Mouse (Mus musculus) heart, embryonic 13.5 days (tissue): ENCODE measurements around the gene Pqlc2. TPM values are rescaled to one million over a fixed set of nuclear protein-coding genes. Genes with fewer than 3 reads are reported as not detected.
A peak's percentile ranks its signal among the peaks of the same experiment; 100 is the strongest.

Experiments used
- ATAC-seq: fragments of 200-750 bp; cut with Nextera tagmentation; 2 replicates; pipeline ENCODE4 v1.8.0; 2017; ENCODE audit warnings: moderate TSS enrichment; ENCODE audit not compliant: insufficient number of reproducible peaks, low FRiP score, low TSS enrichment; ENCODE audit errors: extremely low read depth
- H3K27ac ChIP-seq: fragments of 300-500 bp; sonication (generic); replicated peaks from 2 replicates; pipeline ENCODE4 v1.5.1; 2015; ENCODE audit warnings: moderate library complexity, mild to moderate bottlenecking, inconsistent platforms
- H3K27me3 ChIP-seq: fragments of 300-500 bp; sonication (generic); replicated peaks from 2 replicates; pipeline ENCODE4 v1.6.1; 2015; ENCODE audit warnings: mild to moderate bottlenecking, inconsistent platforms
- H3K36me3 ChIP-seq: fragments of 300-500 bp; sonication (generic); 2 replicates; pipeline ENCODE4 v1.6.1; 2015; ENCODE audit warnings: mild to moderate bottlenecking, inconsistent platforms
- H3K4me1 ChIP-seq: fragments of 300-500 bp; sonication (generic); 2 replicates; pipeline ENCODE4 v1.6.1; 2015; ENCODE audit warnings: inconsistent platforms
- H3K4me2 ChIP-seq: fragments of 300-500 bp; sonication (generic); 2 replicates; pipeline ENCODE4 v1.6.1; 2015; ENCODE audit warnings: inconsistent platforms, mild to moderate bottlenecking, moderate library complexity
- H3K4me3 ChIP-seq: fragments of 300-500 bp; sonication (generic); 2 replicates; pipeline ENCODE4 v1.5.1; 2015; ENCODE audit warnings: moderate library complexity, mild to moderate bottlenecking, inconsistent platforms
- H3K9ac ChIP-seq: fragments of 300-500 bp; sonication (generic); 2 replicates; pipeline ENCODE4 v1.6.1; 2015; ENCODE audit warnings: inconsistent platforms, mild to moderate bottlenecking, moderate library complexity
- H3K9me3 ChIP-seq: fragments of 300-500 bp; sonication (generic); 2 replicates; pipeline ENCODE4 v1.6.1; 2016; ENCODE audit warnings: inconsistent platforms
- WGBS: fragments of 180-500 bp; shearing (Covaris S2); methylation state at CpG from one replicate; pipeline ENCODE4 v1.1.7; 2015; ENCODE audit warnings: mixed read lengths; 5-methylcytosine and 5-hydroxymethylcytosine counted together
- polyA plus RNA-seq: library from polyadenylated mRNA; unstranded; fragments of >200 nt; fragmentation: Nextera tagmentation; extraction: Ambion mirVana; gene quantifications from 2 replicates; pipeline ENCODE4 v1.2.1, GENCODE M21; 2015

Gene Pqlc2
- 8.8 and 10.2 TPM in 2 replicates for polyA plus RNA-seq

GRCm38 (mm10) chr4:139310171-139310898, at the start of gene Pqlc2, which contains the start of gene Akr7a5:
Pqlc2 (minus strand) TSS chr4:139310708.
Akr7a5 (plus strand) TSS chr4:139310744.
- under 1% methylated on average over 59 of the region's 63 CpGs for WGBS
- Histone ChIP-seq H3K4me2 (peak within 1 kb of the TSS; percentile 97), H3K4me3 (peak within 1 kb of the TSS; percentile 77), H3K4me1 (peaks cover 21% of the 10 kb centered on the region), H3K36me3 (peaks cover 35% of the 10 kb centered on the region), H3K9me3 (no peaks in the 10 kb centered on the region), H3K27ac (peak within 1 kb of the TSS; percentile 55), H3K9ac (peak within 1 kb of the TSS; percentile 88), H3K27me3 (0 out of 2 replicates have a peak, but pooled peaks cover 4% of the 10 kb centered on the region)
- ATAC-seq = peak; percentile 89

- Histone ChIP-seq H3K9me3 (no peaks in the 10 kb centered on the region), H3K27me3 (no peaks in the 10 kb centered on the region), H3K4me1 (peaks cover 6% of the 10 kb centered on the region), H3K9ac (no peak overlapping the region), H3K27ac (no peak overlapping the region), H3K4me3 (no peak overlapping the region), H3K4me2 (no peak overlapping the region), H3K36me3 (peaks cover 78% of the 10 kb centered on the region)
- ATAC-seq = no peak
- 96% methylated on average over 3 of the region's 3 CpGs for WGBS
Measured at GRCm38 (mm10) chr4:139357211-139357610, 46.7 kb upstream of the Pqlc2 start.

GRCm38 (mm10) chr4:139352832-139353231, 42.3 kb upstream of the Pqlc2 start:
- no peak for ATAC-seq
- Histone ChIP-seq H3K4me2 (peak overlapping the region; percentile 87), H3K4me3 (peak overlapping the region; percentile 76), H3K9me3 (no peaks in the 10 kb centered on the region), H3K4me1 (peaks cover 20% of the 10 kb centered on the region), H3K27ac (peak overlapping the region; percentile 95; the same call in 1 of the 2 replicates), H3K27me3 (no peaks in the 10 kb centered on the region), H3K36me3 (peaks cover 59% of the 10 kb centered on the region), H3K9ac (peak overlapping the region; percentile 87)
- WGBS = under 1% methylated on average over 7 of the region's 7 CpGs

DNA sequence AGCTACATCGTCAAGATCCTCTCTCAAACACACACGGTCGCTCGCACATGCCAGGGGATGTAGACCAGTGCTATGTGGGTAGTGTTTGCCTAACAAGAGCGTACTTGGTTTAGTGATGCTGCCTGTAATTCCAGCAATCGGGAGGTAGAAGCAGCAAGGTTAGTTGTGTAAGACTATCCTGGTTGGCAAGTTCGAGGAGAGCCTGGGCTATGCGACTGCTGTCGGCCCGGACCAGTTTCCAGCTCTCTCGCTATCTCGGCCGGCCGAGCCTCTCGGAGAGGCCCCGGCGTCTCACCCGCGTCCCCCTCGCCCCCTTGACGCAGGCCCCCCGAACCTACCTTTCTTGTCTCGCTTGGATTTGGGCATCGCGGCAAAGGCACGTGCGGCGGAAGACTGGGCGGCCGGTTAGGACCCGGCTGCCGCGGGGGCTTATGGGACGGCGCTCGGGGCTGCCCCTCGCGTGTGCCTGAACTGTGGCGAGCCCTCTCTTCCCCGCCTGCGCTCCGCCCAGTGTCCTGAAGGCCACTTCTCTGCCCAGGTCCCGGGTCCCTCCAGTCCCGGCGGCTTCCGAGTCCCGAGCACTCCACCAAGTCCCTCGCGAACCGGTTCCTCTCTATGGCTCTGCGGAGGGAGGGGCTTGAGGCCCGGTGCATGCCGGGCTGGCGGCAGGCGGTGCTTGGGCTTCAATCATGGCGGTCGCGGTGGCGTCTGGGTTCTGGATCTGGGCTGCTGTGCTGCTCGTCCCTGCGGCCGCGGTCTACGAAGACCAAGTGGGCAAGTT, 41.6 kb upstream of the Pqlc2 start, which contains the start of the genes Mrto4, Emc1 and Ubr4:
TSS of gene Mrto4 (minus strand) at position 646 of the 781 bp plus-strand sequence.
TSS of gene Emc1 (plus strand) at position 657 of the 781 bp plus-strand sequence.
TSS of gene Ubr4 (plus strand) at position 679 of the 781 bp plus-strand sequence.
- peak; percentile 85 for ATAC-seq
- Histone ChIP-seq H3K4me2 (peak within 1 kb of the TSS; percentile 87), H3K36me3 (peaks cover 59% of the 10 kb centered on the region), H3K27ac (peak within 1 kb of the TSS; percentile 95), H3K4me3 (peak within 1 kb of the TSS; percentile 76), H3K9me3 (no peaks in the 10 kb centered on the region), H3K9ac (peak within 1 kb of the TSS; percentile 87), H3K27me3 (no peaks in the 10 kb centered on the region), H3K4me1 (peaks cover 20% of the 10 kb centered on the region)
- under 1% methylated on average over 64 of the region's 64 CpGs for whole genome bisulfite sequencing

GRCm38 (mm10) chr4:139345416-139346019, 35.0 kb upstream of the Pqlc2 start:
- Histone ChIP-seq H3K9ac (no peak overlapping the region), H3K27me3 (no peaks in the 10 kb centered on the region), H3K27ac (no peak overlapping the region), H3K9me3 (no peaks in the 10 kb centered on the region), H3K4me1 (peaks cover 7% of the 10 kb centered on the region), H3K36me3 (peaks cover 51% of the 10 kb centered on the region), H3K4me2 (no peak overlapping the region), H3K4me3 (no peak overlapping the region)
- ATAC-seq = no peak
- WGBS = 80% methylated on average over 23 of the region's 23 CpGs

- 52% methylated on average over 5 of the region's 5 CpGs for WGBS
- Histone ChIP-seq H3K9me3 (no peaks in the 10 kb centered on the region), H3K27me3 (0 out of 2 replicates have a peak, but pooled peaks cover 7% of the 10 kb centered on the region), H3K4me1 (peaks cover 4% of the 10 kb centered on the region), H3K9ac (no peak overlapping the region), H3K4me2 (no peak overlapping the region), H3K27ac (no peak overlapping the region), H3K36me3 (peaks cover 36% of the 10 kb centered on the region), H3K4me3 (no peak overlapping the region)
- no peak for ATAC-seq
Measured at GRCm38 (mm10) chr4:139343718-139344117, 33.2 kb upstream of the Pqlc2 start.

- H3K36me3 ChIP-seq = peaks cover 16% of the 10 kb centered on the region
- no peak overlapping the region for H3K9ac ChIP-seq
- WGBS = 72% methylated on average over 7 of the region's 7 CpGs
- ATAC-seq = no peak
- peaks cover 19% of the 10 kb centered on the region for H3K27me3 ChIP-seq
- no peak overlapping the region for H3K4me2 ChIP-seq
- H3K27ac ChIP-seq = no peak overlapping the region
- H3K9me3 ChIP-seq = no peaks in the 10 kb centered on the region
- peaks cover 7% of the 10 kb centered on the region for H3K4me1 ChIP-seq
- no peak overlapping the region for H3K4me3 ChIP-seq
Measured at GRCm38 (mm10) chr4:139341556-139342233, 31.2 kb upstream of the Pqlc2 start.

GRCm38 (mm10) chr4:139340835-139341234, 30.3 kb upstream of the Pqlc2 start:
- H3K36me3 ChIP-seq = peaks cover 7% of the 10 kb centered on the region
- no peak for ATAC-seq
- H3K27me3 ChIP-seq = peaks cover 23% of the 10 kb centered on the region
- H3K9me3 ChIP-seq = no peaks in the 10 kb centered on the region
- no peak overlapping the region for H3K27ac ChIP-seq
- WGBS = 64% methylated on average over 4 of the region's 4 CpGs
- no peak overlapping the region for H3K4me2 ChIP-seq
- H3K4me3 ChIP-seq = no peak overlapping the region
- H3K4me1 ChIP-seq = peaks cover 9% of the 10 kb centered on the region
- H3K9ac ChIP-seq = no peak overlapping the region

DNA sequence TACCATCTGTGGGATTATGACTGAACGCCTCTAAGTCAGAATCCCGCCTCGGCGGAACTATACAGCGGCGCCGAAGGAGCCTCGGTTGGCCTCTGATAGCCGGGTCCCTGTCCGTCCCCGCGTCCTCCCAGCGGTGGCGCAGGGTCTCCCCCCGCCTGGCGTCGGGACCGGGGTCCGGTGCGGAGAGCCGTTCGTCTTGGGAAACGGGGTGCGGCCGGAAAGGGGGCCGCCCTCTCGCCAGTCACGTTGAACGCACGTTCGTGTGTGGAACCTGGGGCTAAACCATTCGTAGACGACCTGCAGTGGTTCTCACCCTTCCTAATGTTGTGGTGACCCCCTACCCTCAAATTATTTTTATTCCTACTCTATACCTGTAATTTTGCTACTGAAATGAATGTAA, 27.6 kb upstream of the Pqlc2 start:
- WGBS = 42% methylated on average over 33 of the region's 33 CpGs
- no peak for ATAC-seq
- peaks cover 32% of the 10 kb centered on the region for H3K27me3 ChIP-seq
- no peaks in the 10 kb centered on the region for H3K36me3 ChIP-seq
- H3K9me3 ChIP-seq = no peaks in the 10 kb centered on the region
- peaks cover 11% of the 10 kb centered on the region for H3K4me1 ChIP-seq
- H3K27ac ChIP-seq = no peak overlapping the region
- no peak overlapping the region for H3K9ac ChIP-seq
- no peak overlapping the region for H3K4me2 ChIP-seq
- H3K4me3 ChIP-seq = no peak overlapping the region

GRCm38 (mm10) chr4:139336822-139337483, 26.4 kb upstream of the Pqlc2 start:
- Histone ChIP-seq H3K9me3 (no peaks in the 10 kb centered on the region), H3K9ac (peak overlapping the region; percentile 74), H3K4me1 (peaks cover 11% of the 10 kb centered on the region), H3K27ac (0 out of 2 replicates have a peak overlapping the region, but pooled peaks have one; percentile 32), H3K36me3 (no peaks in the 10 kb centered on the region), H3K27me3 (peaks cover 39% of the 10 kb centered on the region), H3K4me2 (peak overlapping the region; percentile 74), H3K4me3 (peak overlapping the region; percentile 49)
- WGBS = 14% methylated on average over 24 of the region's 24 CpGs
- ATAC-seq = peak; percentile 82
